Mouse (Mus musculus): ENCODE data around the gene Bri3. TPM values are rescaled to one million over a fixed set of nuclear protein-coding genes. Genes with fewer than 3 reads are reported as not detected.

Gene Bri3
- total and polyA plus RNA-seq, 2 experiments from 2014 or later, result 19.4 to 124 TPM

- Histone ChIP-seq H3K4me2 (ENCODE audit: low read depth, low read length, poor library complexity, severe bottlenecking) (peak overlapping the region; percentile 77), H3K27me3 (ENCODE audit: insufficient read depth, low read length) (no peaks in the 10 kb centered on the region), H3K4me3 (ENCODE audit: low read depth, low read length) (peak overlapping the region; percentile 9; the same call in 1 of the 2 replicates), H3K9ac (replicated peaks; ENCODE audit: low read length, poor library complexity, severe bottlenecking) (peak overlapping the region; percentile 46), H3K36me3 (ENCODE audit: insufficient read depth, low read length) (peaks cover 2% of the 10 kb centered on the region; the same call in 1 of the 2 replicates), H3K9me3 (ENCODE audit: low read length) (no peaks in the 10 kb centered on the region), H3K27ac (ENCODE audit: low read depth, low read length) (no peak overlapping the region), H3K4me1 (ENCODE audit: insufficient read depth, low read length) (peaks cover 27% of the 10 kb centered on the region; the same call in 1 of the 2 replicates)
- DNase-seq (ENCODE audit: low spot score), result no peak
- 29% methylated on average over 2 of the region's 2 CpGs for WGBS
- no peak for TF ChIP-seq CTCF (IDR thresholded peaks at IDR 0.05)
- ATAC-seq (ENCODE audit: low FRiP score), result no peak
Observed at GRCm38 (mm10) chr5:144258687-144259086, 14.4 kb downstream of the Bri3 start.

- ATAC-seq (ENCODE audit: low FRiP score), result no peak
Observed at GRCm38 (mm10) chr5:144259228-144259627, 15.0 kb downstream of the Bri3 start.

GRCm38 (mm10) chr5:144260464-144260863 lies 16.2 kb downstream of the Bri3 start:
- WGBS, result 80% methylated on average over 8 of the region's 8 CpGs
- DNase-seq (ENCODE audit: low spot score), result no peak
- peaks cover 10% of the 10 kb centered on the region; the same call in 1 of the 2 replicates for H3K36me3 ChIP-seq (ENCODE audit: insufficient read depth, low read length)
- TF ChIP-seq CTCF (IDR thresholded peaks at IDR 0.05), result no peak
- H3K4me1 ChIP-seq (ENCODE audit: insufficient read depth, low read length), result peaks cover 22% of the 10 kb centered on the region; the same call in 1 of the 2 replicates
- H3K27me3 ChIP-seq (ENCODE audit: insufficient read depth, low read length), result no peaks in the 10 kb centered on the region
- no peak overlapping the region for H3K4me2 ChIP-seq (ENCODE audit: low read depth, low read length, poor library complexity, severe bottlenecking)
- H3K9me3 ChIP-seq (ENCODE audit: low read length), result no peaks in the 10 kb centered on the region
- no peak for ATAC-seq (ENCODE audit: low FRiP score)
- no peak overlapping the region for H3K9ac ChIP-seq (replicated peaks; ENCODE audit: low read length, poor library complexity, severe bottlenecking)
- no peak overlapping the region for H3K4me3 ChIP-seq (ENCODE audit: low read depth, low read length)
- H3K27ac ChIP-seq (ENCODE audit: low read depth, low read length), result no peak overlapping the region

More at GRCm38 (mm10) chr5:144259228-144259627, 15.0 kb downstream of the Bri3 start:
- DNase-seq (ENCODE audit: low spot score), result no peak
- Histone ChIP-seq H3K9me3 (ENCODE audit: low read length) (no peaks in the 10 kb centered on the region), H3K36me3 (ENCODE audit: insufficient read depth, low read length) (peaks cover 2% of the 10 kb centered on the region; the same call in 1 of the 2 replicates), H3K9ac (replicated peaks; ENCODE audit: low read length, poor library complexity, severe bottlenecking) (peak overlapping the region; percentile 46; the same call in 1 of the 2 replicates), H3K4me3 (ENCODE audit: low read depth, low read length) (no peak overlapping the region), H3K27me3 (ENCODE audit: insufficient read depth, low read length) (no peaks in the 10 kb centered on the region), H3K27ac (ENCODE audit: low read depth, low read length) (no peak overlapping the region), H3K4me1 (ENCODE audit: insufficient read depth, low read length) (peaks cover 27% of the 10 kb centered on the region; the same call in 1 of the 2 replicates), H3K4me2 (ENCODE audit: low read depth, low read length, poor library complexity, severe bottlenecking) (peak overlapping the region; percentile 77)
- WGBS, result 74% methylated on average over 6 of the region's 6 CpGs
- TF ChIP-seq CTCF (IDR thresholded peaks at IDR 0.05), result no peak

GRCm38 (mm10) chr5:144261309-144261708 lies 17.1 kb downstream of the Bri3 start:
- no peak for DNase-seq (ENCODE audit: low spot score)
- 83% methylated on average over 9 of the region's 9 CpGs for WGBS
- no peak overlapping the region for H3K4me3 ChIP-seq (ENCODE audit: low read depth, low read length)
- peaks cover 22% of the 10 kb centered on the region; the same call in 1 of the 2 replicates for H3K4me1 ChIP-seq (ENCODE audit: insufficient read depth, low read length)
- no peaks in the 10 kb centered on the region for H3K9me3 ChIP-seq (ENCODE audit: low read length)
- H3K27ac ChIP-seq (ENCODE audit: low read depth, low read length), result no peak overlapping the region
- no peak overlapping the region for H3K9ac ChIP-seq (replicated peaks; ENCODE audit: low read length, poor library complexity, severe bottlenecking)
- H3K27me3 ChIP-seq (ENCODE audit: insufficient read depth, low read length), result no peaks in the 10 kb centered on the region
- no peak overlapping the region for H3K4me2 ChIP-seq (ENCODE audit: low read depth, low read length, poor library complexity, severe bottlenecking)
- TF ChIP-seq CTCF (IDR thresholded peaks at IDR 0.05), result no peak
- peaks cover 13% of the 10 kb centered on the region; the same call in 1 of the 2 replicates for H3K36me3 ChIP-seq (ENCODE audit: insufficient read depth, low read length)
- ATAC-seq (ENCODE audit: low FRiP score), result no peak

- 94% methylated on average over 5 of the region's 5 CpGs for WGBS
- Histone ChIP-seq H3K27ac (ENCODE audit: low read depth, low read length) (no peak overlapping the region), H3K4me1 (ENCODE audit: insufficient read depth, low read length) (peaks cover 20% of the 10 kb centered on the region; the same call in 1 of the 2 replicates), H3K4me2 (ENCODE audit: low read depth, low read length, poor library complexity, severe bottlenecking) (no peak overlapping the region), H3K9ac (replicated peaks; ENCODE audit: low read length, poor library complexity, severe bottlenecking) (no peak overlapping the region), H3K36me3 (ENCODE audit: insufficient read depth, low read length) (peaks cover 18% of the 10 kb centered on the region; the same call in 1 of the 2 replicates), H3K9me3 (ENCODE audit: low read length) (no peaks in the 10 kb centered on the region), H3K4me3 (ENCODE audit: low read depth, low read length) (no peak overlapping the region), H3K27me3 (ENCODE audit: insufficient read depth, low read length) (no peaks in the 10 kb centered on the region)
- TF ChIP-seq CTCF (IDR thresholded peaks at IDR 0.05), result no peak
- no peak for ATAC-seq (ENCODE audit: low FRiP score)
- no peak for DNase-seq (ENCODE audit: low spot score)
Observed at GRCm38 (mm10) chr5:144261829-144262228, 17.6 kb downstream of the Bri3 start.

- no peak overlapping the region for H3K27ac ChIP-seq (ENCODE audit: low read depth, low read length)
- H3K4me2 ChIP-seq (ENCODE audit: low read depth, low read length, poor library complexity, severe bottlenecking), result no peak overlapping the region
- no peaks in the 10 kb centered on the region for H3K27me3 ChIP-seq (ENCODE audit: insufficient read depth, low read length)
- 83% methylated on average over 9 of the region's 9 CpGs for WGBS
- DNase-seq (ENCODE audit: low spot score), result no peak
- no peaks in the 10 kb centered on the region for H3K9me3 ChIP-seq (ENCODE audit: low read length)
- no peak for ATAC-seq (ENCODE audit: low FRiP score)
- H3K36me3 ChIP-seq (ENCODE audit: insufficient read depth, low read length), result peaks cover 18% of the 10 kb centered on the region; the same call in 1 of the 2 replicates
- no peak overlapping the region for H3K4me3 ChIP-seq (ENCODE audit: low read depth, low read length)
- peaks cover 8% of the 10 kb centered on the region; the same call in 1 of the 2 replicates for H3K4me1 ChIP-seq (ENCODE audit: insufficient read depth, low read length)
- no peak for TF ChIP-seq CTCF (IDR thresholded peaks at IDR 0.05)
- H3K9ac ChIP-seq (replicated peaks; ENCODE audit: low read length, poor library complexity, severe bottlenecking), result no peak overlapping the region
Observed at GRCm38 (mm10) chr5:144263082-144263481, 18.8 kb downstream of the Bri3 start.

Data from midbrain, postnatal 0 days (tissue).